Mouse (Mus musculus) G1E (cell line): Measurements from ENCODE around the gene F5.

Experiments used
- CTCF ChIP-seq: IDR thresholded peaks from 2 replicates; pipeline ENCODE4 v1.5.1; 2012; ENCODE audit warnings: low read depth, low read length, inconsistent platforms, mixed read lengths
- GATA1 ChIP-seq: IDR thresholded peaks from 2 replicates; pipeline ENCODE4 v1.6.1; 2012; ENCODE audit warnings: borderline replicate concordance, low read length, inconsistent platforms, mixed read lengths
- POLR2AphosphoS5 ChIP-seq: IDR thresholded peaks from 2 replicates; pipeline ENCODE4 v1.6.1; 2012; ENCODE audit warnings: low read depth, low read length, inconsistent platforms; ENCODE audit not compliant: insufficient replicate concordance
- TAL1 ChIP-seq: conservative IDR thresholded peaks from 2 replicates; pipeline ENCODE4 v1.6.1; 2012; ENCODE audit warnings: low read depth, low read length, inconsistent platforms, mixed read lengths

DNA sequence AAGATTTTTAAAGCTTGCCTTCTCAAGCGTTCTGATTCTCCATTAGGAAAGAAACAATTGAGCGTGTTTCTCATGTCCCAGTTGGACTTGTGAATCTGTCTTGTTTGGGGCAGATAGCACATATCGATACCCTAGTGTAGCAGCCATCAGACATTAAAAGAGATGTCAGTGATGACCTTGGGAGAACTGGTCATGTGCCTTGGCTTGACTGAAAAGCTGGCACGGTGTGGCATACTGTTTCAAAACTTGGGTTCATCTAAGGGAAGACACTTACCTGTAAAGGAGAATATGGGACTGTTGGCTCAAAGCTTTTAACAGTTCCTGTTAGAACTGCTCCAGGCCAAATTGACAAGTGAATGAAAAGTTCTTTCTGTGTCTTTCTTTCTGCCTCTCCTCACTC lies 68.6 kb downstream of the F5 start:
- no peak for TF ChIP-seq CTCF
- TF ChIP-seq POLR2AphosphoS5: no peak
- TF ChIP-seq GATA1: no peak
- no peak for TF ChIP-seq TAL1
